Comparison of ENCODE assay signal across 8 mouse cellular contexts in the genomic region with DNA sequence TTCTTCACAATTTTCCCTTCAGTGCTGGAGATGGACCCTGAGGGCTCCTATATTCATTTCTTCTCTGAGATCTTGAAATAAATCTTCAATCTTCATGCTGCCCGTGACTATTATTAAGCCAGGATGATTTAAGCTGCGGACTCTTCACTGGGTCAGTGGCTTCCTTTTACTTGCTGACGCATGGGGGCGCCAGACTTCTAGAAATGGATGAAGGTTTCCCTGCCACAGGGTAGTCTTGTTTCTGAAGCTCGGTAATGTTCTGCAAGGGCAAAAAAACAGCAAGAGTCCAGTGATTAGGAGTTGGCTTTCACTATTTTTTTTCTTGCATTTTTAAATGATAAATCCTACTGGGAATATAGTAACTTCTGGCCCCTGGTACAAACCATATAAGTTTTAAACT.
DNase-seq lines count a peak whose midpoint lies in the region.

No protein-coding gene starts in this region.

- DNase-seq in CD4-positive helper T cell, adult 2 months (ENCODE audit: low read depth, low spot score) = peak; percentile 12
- DNase-seq in adrenal gland, adult 18-20 months (ENCODE audit: low spot score in 2 of 2) = peak; percentile 81 to 87
- DNase-seq in embryo, embryonic 10 days (ENCODE audit: low spot score) = peak; percentile 85
- peak; percentile 88 to 91 for DNase-seq in heart, postnatal 14 days
- peak; percentile 61 for DNase-seq in layer of hippocampus, adult 9-11 months
- DNase-seq in lung, postnatal 4 days = peak; percentile 78 to 84
- peak; percentile 40 to 54 for DNase-seq in right cerebral cortex, postnatal 36 days (ENCODE audit: low spot score in 2 of 2)
- no peak for DNase-seq in T-cell, adult 2 months (ENCODE audit: low spot score)

- intact Hi-C loops in heart, postnatal 14 days (cut with DNase I) = loop anchor here (1.0 to 10.0 kb wide), 3 partner anchors 95 to 426 kb away; no protein-coding TSS in a partner anchor
